Mouse (Mus musculus) kidney, embryonic 16.5 days (tissue): ENCODE results near the gene Rita1. TPM values are rescaled to one million over a fixed set of nuclear protein-coding genes. Genes with fewer than 3 reads are reported as not detected.
A peak's percentile ranks its signal among the peaks of the same experiment; 100 is the strongest.

Experiments used
- ATAC-seq: fragments of 200-750 bp; cut with Nextera tagmentation; 2 replicates; pipeline ENCODE4 v1.8.0; 2017; ENCODE audit warnings: moderate TSS enrichment; ENCODE audit not compliant: low FRiP score, low TSS enrichment
- H3K27ac ChIP-seq: fragments of 300-500 bp; sonication (generic); 2 replicates; pipeline ENCODE4 v1.5.1; 2014; ENCODE audit warnings: low read length
- H3K27me3 ChIP-seq: fragments of 300-500 bp; sonication (generic); 2 replicates; pipeline ENCODE4 v1.6.1; 2014; ENCODE audit warnings: low read length, control low read depth, mixed read lengths; ENCODE audit not compliant: insufficient read depth
- H3K36me3 ChIP-seq: fragments of 300-500 bp; sonication (generic); 2 replicates; pipeline ENCODE4 v1.6.1; 2014; ENCODE audit warnings: low read length, control low read depth, mixed read lengths; ENCODE audit not compliant: insufficient read depth
- H3K4me1 ChIP-seq: fragments of 300-500 bp; sonication (generic); 2 replicates; pipeline ENCODE4 v1.6.1; 2014; ENCODE audit warnings: low read length, control low read depth, mixed read lengths; ENCODE audit not compliant: insufficient read depth
- H3K4me2 ChIP-seq: fragments of 300-500 bp; sonication (generic); replicated peaks from 2 replicates; pipeline ENCODE4 v1.6.1; 2014; ENCODE audit warnings: low read depth, low read length
- H3K4me3 ChIP-seq: fragments of 300-500 bp; sonication (generic); 2 replicates; pipeline ENCODE4 v1.5.1; 2014; ENCODE audit warnings: mild to moderate bottlenecking, low read length
- H3K9ac ChIP-seq: fragments of 300-500 bp; sonication (generic); replicated peaks from 2 replicates; pipeline ENCODE4 v1.6.1; 2014; ENCODE audit warnings: low read length
- H3K9me3 ChIP-seq: fragments of 300-500 bp; sonication (generic); 2 replicates; pipeline ENCODE4 v1.6.1; 2016; ENCODE audit warnings: low read length, control low read depth
- WGBS: fragments of 180-500 bp; shearing (Covaris S2); extraction: QIAGEN DNeasy Blood & Tissue Kit; methylation state at CpG from one replicate; pipeline ENCODE4 v1.1.7; 2014; 5-methylcytosine and 5-hydroxymethylcytosine counted together
- polyA plus RNA-seq: library from polyadenylated mRNA; unstranded; fragments of >200 nt; fragmentation: Nextera tagmentation; extraction: Ambion mirVana; gene quantifications from 2 replicates; pipeline ENCODE4 v1.2.1, GENCODE M21; 2015

Rita1 gene
- polyA plus RNA-seq, 1 experiment from 2014 or later: 18.0 TPM

- Histone ChIP-seq H3K27me3 (no peaks in the 10 kb centered on the region), H3K4me3 (no peak overlapping the region), H3K9me3 (no peaks in the 10 kb centered on the region), H3K4me1 (peaks cover 25% of the 10 kb centered on the region), H3K9ac (no peak overlapping the region), H3K36me3 (no peaks in the 10 kb centered on the region), H3K27ac (no peak overlapping the region), H3K4me2 (no peak overlapping the region)
- WGBS: 75% methylated on average over 16 of the region's 16 CpGs
- no peak for ATAC-seq
Measured at GRCm38 (mm10) chr5:120590356-120591010, 21.9 kb downstream of the Rita1 start.

- 0% methylated on average over 35 of the region's 35 CpGs for WGBS
- H3K36me3 ChIP-seq: peaks cover 8% of the 10 kb centered on the region; the same call in 1 of the 2 replicates
Measured at GRCm38 (mm10) chr5:120588569-120589094, 23.8 kb downstream of the Rita1 start, which contains the start of the genes Tpcn1 and Iqcd. Gene Tpcn1, minus strand, starts transcription at chr5:120588673. Gene Iqcd, plus strand, starts transcription at chr5:120589016.

GRCm38 (mm10) chr5:120587940-120588568, 24.3 kb downstream of the Rita1 start:
- ATAC-seq: no peak; the same call in 1 of the 2 replicates
- Histone ChIP-seq H3K27me3 (no peaks in the 10 kb centered on the region), H3K4me2 (peak overlapping the region; percentile 93), H3K9ac (peak overlapping the region; percentile 86), H3K9me3 (no peaks in the 10 kb centered on the region), H3K4me1 (peaks cover 25% of the 10 kb centered on the region), H3K36me3 (peaks cover 11% of the 10 kb centered on the region; the same call in 1 of the 2 replicates), H3K27ac (peak overlapping the region; percentile 65), H3K4me3 (peak overlapping the region; percentile 82)
- under 1% methylated on average over 29 of the region's 29 CpGs for WGBS

More at GRCm38 (mm10) chr5:120588569-120589094, 23.8 kb downstream of the Rita1 start, which contains the start of the genes Tpcn1 and Iqcd:
- peak within 1 kb of the TSS; percentile 93 for H3K4me2 ChIP-seq
- H3K4me1 ChIP-seq: peaks cover 25% of the 10 kb centered on the region
- ATAC-seq: peak; percentile 96
- no peaks in the 10 kb centered on the region for H3K9me3 ChIP-seq
- H3K27ac ChIP-seq: peak within 1 kb of the TSS; percentile 65
- peak within 1 kb of the TSS; percentile 82 for H3K4me3 ChIP-seq
- H3K9ac ChIP-seq: peak within 1 kb of the TSS; percentile 86
- no peaks in the 10 kb centered on the region for H3K27me3 ChIP-seq

GRCm38 (mm10) chr5:120587616-120587926, 24.8 kb downstream of the Rita1 start:
- H3K9me3 ChIP-seq: no peaks in the 10 kb centered on the region
- peaks cover 25% of the 10 kb centered on the region for H3K4me1 ChIP-seq
- no peak for ATAC-seq
- 18% methylated on average over 9 of the region's 9 CpGs for WGBS
- peak overlapping the region; percentile 82 for H3K4me3 ChIP-seq
- no peaks in the 10 kb centered on the region for H3K27me3 ChIP-seq
- H3K4me2 ChIP-seq: peak overlapping the region; percentile 93
- H3K9ac ChIP-seq: peak overlapping the region; percentile 86
- H3K36me3 ChIP-seq: peaks cover 14% of the 10 kb centered on the region; the same call in 1 of the 2 replicates
- peak overlapping the region; percentile 31 for H3K27ac ChIP-seq

- H3K27ac ChIP-seq: peak overlapping the region; percentile 31
- 10% methylated on average over 17 of the region's 17 CpGs for WGBS
- peaks cover 17% of the 10 kb centered on the region for H3K36me3 ChIP-seq
- H3K9me3 ChIP-seq: no peaks in the 10 kb centered on the region
- no peak for ATAC-seq
- H3K9ac ChIP-seq: peak overlapping the region; percentile 86
- H3K4me3 ChIP-seq: peak overlapping the region; percentile 82
- H3K4me1 ChIP-seq: peaks cover 26% of the 10 kb centered on the region
- no peaks in the 10 kb centered on the region for H3K27me3 ChIP-seq
- H3K4me2 ChIP-seq: peak overlapping the region; percentile 93
Measured at GRCm38 (mm10) chr5:120586741-120587615, 25.4 kb downstream of the Rita1 start.

GRCm38 (mm10) chr5:120584968-120585367, 27.4 kb downstream of the Rita1 start:
- H3K36me3 ChIP-seq: peaks cover 18% of the 10 kb centered on the region
- 44% methylated on average over 15 of the region's 15 CpGs for WGBS
- no peak overlapping the region for H3K27ac ChIP-seq
- H3K27me3 ChIP-seq: no peaks in the 10 kb centered on the region
- no peak for ATAC-seq
- H3K4me2 ChIP-seq: no peak overlapping the region
- H3K9ac ChIP-seq: no peak overlapping the region
- H3K9me3 ChIP-seq: no peaks in the 10 kb centered on the region
- peaks cover 44% of the 10 kb centered on the region for H3K4me1 ChIP-seq
- no peak overlapping the region for H3K4me3 ChIP-seq

- H3K9ac ChIP-seq: no peak overlapping the region
- H3K4me3 ChIP-seq: no peak overlapping the region
- H3K27me3 ChIP-seq: no peaks in the 10 kb centered on the region
- H3K27ac ChIP-seq: no peak overlapping the region
- H3K9me3 ChIP-seq: no peaks in the 10 kb centered on the region
- peaks cover 54% of the 10 kb centered on the region for H3K4me1 ChIP-seq
- H3K4me2 ChIP-seq: no peak overlapping the region
- peaks cover 18% of the 10 kb centered on the region for H3K36me3 ChIP-seq
- 82% methylated on average over 4 of the region's 4 CpGs for WGBS
- no peak for ATAC-seq
Measured at GRCm38 (mm10) chr5:120583511-120583910, 28.9 kb downstream of the Rita1 start.

GRCm38 (mm10) chr5:120582002-120582401, 30.4 kb downstream of the Rita1 start:
- WGBS: 69% methylated on average over 9 of the region's 9 CpGs
- peaks cover 56% of the 10 kb centered on the region for H3K4me1 ChIP-seq
- no peak overlapping the region for H3K9ac ChIP-seq
- H3K4me2 ChIP-seq: no peak overlapping the region
- ATAC-seq: no peak
- H3K36me3 ChIP-seq: peaks cover 18% of the 10 kb centered on the region
- peak overlapping the region; percentile 68 for H3K27ac ChIP-seq
- no peak overlapping the region for H3K4me3 ChIP-seq
- H3K9me3 ChIP-seq: no peaks in the 10 kb centered on the region
- H3K27me3 ChIP-seq: no peaks in the 10 kb centered on the region

GRCm38 (mm10) chr5:120579898-120580626, 32.3 kb downstream of the Rita1 start:
- H3K9ac ChIP-seq: peak overlapping the region; percentile 33
- 74% methylated on average over 26 of the region's 26 CpGs for WGBS
- no peaks in the 10 kb centered on the region for H3K27me3 ChIP-seq
- H3K4me2 ChIP-seq: peak overlapping the region; percentile 42
- H3K4me3 ChIP-seq: peak overlapping the region; percentile 21
- H3K27ac ChIP-seq: peak overlapping the region; percentile 92
- ATAC-seq: no peak
- no peaks in the 10 kb centered on the region for H3K9me3 ChIP-seq
- H3K4me1 ChIP-seq: peaks cover 52% of the 10 kb centered on the region
- H3K36me3 ChIP-seq: peaks cover 17% of the 10 kb centered on the region
